Mouse (Mus musculus) MN1 (cell line): ENCODE results near the gene Smoc1.

Source experiments
- DNase-seq: peaks from one replicate; pipeline ENCODE4 v3.0.0-alpha.2; 2016; ENCODE audit warnings: low spot score

Gene Smoc1

DNA sequence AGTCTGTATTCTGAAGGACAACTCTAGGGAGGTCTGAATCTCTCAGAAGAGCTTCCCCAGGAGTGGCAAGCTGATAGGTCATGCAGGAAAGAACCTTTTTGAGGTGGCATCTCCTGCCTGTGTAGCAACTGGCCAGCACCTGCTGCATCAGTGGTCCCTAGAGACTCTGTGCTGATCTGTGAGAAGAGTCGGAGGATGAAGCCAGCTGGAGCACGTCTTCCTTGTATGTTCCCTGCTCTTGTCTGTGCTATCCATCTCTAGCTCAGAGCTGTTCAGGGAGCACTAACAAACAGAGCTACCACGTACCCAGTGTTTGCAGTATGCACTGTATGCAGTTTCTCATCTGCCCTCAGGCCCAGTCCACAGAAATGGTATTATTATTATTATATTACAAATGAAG lies 54.4 kb downstream of the Smoc1 start:
- no peak for DNase-seq

DNA sequence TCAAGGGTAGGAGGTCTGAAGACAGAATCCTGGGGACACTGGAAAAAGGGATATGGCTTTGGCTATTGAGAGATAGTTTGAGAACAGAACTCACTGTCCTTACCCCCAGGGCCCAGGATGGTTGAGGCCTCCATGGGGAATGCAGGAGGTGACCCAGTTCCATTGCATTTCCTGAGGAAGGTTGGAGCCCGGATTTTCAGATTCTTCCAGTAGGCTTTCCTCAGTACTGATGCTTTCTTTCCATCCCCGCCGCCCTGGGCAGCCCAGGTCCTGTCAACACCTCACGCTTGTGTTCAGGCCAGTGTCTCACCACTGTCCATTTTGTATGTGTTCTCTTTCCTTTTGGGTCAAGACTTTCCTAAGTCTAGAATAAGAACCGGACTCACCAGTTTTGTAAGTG lies 56.5 kb downstream of the Smoc1 start:
- DNase-seq: no peak

DNA sequence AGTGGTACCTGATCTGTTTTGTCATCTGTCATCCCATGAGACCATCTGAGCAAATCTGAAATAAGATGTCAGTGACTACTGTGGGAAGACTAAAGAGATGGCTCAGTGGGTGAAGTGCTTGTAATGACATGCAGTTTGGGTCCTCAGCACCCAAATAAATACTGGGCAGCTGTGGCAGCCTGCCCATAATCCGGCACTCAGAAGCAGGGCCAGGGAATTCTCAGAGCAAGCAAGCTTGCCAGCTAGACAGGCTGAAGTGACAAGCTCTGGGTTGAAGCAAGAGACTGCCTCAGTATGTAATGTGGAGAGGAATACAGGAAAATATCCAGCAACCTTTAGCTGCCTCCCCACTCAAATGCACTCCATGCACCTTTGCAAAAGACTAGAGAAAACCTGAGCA lies 58.6 kb downstream of the Smoc1 start:
- DNase-seq: no peak

DNA sequence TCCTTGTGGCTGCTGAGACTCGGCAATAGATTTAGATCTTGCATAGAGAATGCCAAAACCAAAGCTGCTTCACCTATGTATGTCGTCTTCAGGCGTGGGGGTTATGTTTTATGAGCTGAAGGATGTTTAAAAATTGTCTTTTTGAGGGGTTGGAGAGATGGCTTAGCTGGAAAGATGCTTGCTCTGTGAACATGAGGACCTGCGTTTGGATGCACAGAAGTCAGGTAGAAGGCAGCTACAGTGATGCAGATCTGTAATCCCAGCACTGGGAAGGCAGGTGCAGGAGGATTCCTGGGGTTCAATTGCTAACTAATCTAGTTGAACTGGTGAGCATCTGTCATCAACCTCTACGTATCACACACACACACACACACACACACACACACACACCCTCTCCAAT lies 61.5 kb downstream of the Smoc1 start:
- DNase-seq: no peak

DNA sequence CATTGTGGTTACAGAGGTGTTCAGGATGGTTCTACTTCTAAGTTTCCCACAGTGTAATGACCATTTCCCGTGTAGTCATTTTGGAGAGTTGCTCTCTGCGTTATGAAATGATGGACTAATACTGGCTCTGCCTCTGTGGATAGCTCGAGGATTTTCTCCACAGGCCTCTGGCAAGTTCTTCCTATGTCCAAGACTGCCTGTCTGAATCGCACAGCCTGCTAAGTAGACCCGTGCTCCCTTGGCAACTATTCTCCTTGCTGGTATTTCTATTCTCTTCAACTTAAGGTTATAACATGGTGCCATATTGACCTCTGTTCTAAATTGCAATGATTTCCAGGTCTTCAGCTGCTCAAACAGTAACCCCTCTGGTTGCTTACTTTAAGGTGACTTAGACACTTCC lies 65.0 kb downstream of the Smoc1 start:
- DNase-seq: no peak

DNA sequence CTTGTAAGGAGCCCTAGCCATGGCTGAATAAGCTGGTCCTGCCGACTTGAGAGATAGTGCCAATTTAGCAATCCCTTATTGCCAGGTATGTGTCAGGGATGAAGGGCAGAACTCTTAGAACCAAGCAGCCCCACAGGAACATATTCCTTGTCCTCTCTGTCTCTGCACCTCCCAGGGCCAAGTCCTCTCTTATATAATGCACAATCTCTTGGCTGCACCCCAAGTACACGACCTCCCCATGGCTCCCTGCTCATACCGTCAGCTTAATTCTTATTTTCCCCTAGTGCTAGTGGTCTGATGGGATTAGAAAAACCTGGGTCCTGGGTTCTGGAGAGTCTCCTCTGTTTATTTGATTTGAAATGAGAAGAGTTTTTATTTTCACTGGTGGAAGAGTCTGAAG lies 66.0 kb downstream of the Smoc1 start:
- no peak for DNase-seq

DNA sequence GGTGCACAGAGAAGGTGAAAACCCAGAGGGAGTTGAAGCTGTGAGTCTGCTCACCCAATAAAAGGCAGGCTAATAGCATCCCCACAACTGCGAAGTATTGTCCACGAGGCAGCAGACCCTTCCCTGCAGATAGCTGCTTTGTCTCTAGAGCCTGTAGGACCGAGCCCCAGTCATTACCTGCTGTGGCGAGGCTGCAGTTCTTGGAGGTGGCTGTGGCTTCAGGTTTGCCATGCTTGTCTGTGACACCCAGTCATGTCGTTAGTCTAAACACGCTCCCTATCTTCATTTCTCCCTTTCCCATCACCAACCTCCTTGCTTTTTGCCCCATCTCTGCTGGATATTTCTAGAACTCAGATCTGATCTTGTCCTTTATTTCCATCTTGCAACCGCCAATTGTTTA lies 66.6 kb downstream of the Smoc1 start:
- no peak for DNase-seq

DNA sequence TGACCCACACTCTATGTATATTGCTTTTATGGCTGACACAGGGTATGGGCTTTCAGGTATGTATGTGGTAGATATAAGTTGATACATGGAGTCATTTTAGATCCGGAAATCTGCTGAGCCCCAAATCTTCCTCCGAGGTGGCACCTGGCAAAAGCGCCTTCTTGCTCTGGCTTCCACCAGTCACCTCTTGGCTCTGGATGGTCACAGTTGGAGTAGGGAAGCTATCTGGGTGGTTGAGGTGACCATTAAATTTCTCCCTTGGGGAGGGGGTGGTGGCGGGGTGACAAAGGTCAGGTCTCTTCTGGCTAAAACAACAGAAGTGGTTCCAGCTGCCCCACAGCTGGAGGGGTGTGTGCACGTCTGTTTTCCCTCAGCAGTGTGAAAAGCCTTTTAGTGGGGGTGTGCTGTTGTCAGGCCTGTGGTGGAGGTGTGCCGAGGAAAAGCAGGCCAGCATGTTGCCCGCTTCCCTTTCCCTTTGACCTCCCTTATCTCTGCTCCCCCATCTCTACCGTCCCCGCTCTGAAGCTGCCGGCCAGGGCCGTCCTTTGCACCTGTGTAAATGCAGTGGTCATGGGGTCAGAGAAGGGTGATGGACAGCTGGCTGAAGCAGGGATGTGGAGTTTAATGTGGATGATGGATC lies 68.3 kb downstream of the Smoc1 start:
- peak; percentile 32 for DNase-seq

DNA sequence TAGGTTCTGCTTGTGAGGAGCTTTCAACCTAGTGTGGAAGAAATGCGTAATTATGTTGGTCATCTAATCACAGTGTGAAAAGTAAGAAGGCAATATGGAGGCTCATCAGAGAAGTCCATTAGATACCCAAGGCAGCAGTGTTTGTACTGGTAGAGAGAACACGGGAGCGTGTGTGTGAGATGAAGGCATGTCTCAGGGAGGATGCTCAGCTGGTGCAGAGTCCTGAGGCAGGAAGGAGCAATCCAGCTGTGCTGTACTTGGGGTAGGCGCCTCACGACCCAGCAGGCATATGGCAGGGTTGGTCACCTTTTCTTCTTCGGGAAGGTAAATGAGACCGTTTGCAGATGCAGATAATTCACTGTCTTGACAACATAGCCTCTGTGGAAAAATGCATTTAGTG lies 70.7 kb downstream of the Smoc1 start:
- DNase-seq: no peak

DNA sequence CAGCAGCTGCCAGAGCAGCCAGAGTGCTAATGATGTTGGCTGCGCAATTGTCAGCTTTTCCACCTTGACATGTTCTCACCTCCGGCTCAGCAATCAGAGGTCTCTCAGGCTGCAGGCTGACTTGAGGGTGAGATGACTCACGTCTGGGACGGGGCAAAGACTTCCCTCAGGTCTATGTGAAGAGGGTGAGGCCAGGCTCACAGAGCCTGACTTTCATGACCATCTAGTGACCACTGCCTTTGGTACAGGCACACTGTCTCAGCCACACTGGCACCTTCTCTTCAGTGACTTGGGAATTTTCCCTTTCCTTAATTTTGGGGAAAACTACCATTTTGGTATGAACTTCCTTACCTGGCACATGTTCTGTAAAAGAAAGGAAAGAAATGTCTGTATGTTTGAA lies 71.1 kb downstream of the Smoc1 start:
- no peak for DNase-seq

DNA sequence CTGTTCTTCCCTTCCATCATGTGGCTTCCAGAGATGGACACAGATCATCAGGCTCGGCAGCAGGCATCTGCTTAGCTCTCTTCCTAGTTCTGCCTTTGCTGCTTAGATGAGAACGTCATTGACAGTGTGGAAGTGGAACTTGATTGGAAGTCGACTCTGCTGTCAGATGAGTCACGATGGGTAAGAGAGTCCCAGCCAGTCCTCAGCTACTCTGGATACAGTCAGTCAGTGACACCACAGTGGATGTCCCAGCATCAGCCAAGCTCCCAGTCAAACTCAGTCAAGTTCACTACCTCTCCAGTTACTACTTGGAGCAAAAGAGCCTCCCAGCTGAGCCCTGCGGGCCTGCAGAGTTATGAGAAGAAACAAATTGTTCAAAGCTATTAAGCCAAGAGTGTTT lies 72.6 kb downstream of the Smoc1 start:
- DNase-seq: no peak

DNA sequence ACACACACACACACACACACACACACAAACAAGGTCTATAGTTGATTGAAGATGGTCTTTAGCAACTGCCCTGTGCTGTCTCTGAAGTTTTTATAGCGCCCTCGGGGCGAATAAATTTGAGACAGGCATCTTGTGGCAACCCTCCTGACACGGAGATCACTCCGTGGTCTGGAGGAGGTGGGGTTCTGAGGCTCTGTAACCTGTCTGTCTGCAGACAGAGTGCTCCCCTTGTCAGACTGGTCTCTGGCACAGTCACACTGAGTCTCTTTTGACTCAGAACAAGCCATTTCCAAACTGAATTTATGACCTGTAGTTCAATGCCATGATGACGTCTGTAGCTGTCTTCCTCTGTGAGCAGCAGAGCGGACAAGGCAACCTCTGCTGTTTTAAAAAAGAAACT lies 75.1 kb downstream of the Smoc1 start:
- no peak for DNase-seq

DNA sequence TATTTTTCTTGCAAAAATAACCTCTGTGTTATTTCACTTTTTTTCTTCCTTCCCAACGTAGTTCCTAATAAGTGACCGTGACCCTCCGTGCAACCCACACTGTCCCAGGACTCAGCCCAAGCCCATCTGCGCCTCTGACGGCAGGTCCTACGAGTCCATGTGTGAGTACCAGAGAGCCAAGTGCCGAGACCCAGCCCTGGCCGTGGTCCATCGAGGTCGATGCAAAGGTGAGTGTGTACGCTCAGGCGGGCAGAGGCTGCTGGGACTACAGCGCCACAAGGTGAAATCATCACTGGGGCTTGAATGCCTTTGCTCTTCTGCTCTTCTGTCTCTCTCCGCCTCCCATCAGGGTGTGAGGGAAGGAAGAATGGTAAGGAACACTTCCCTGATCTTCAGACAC lies 77.9 kb downstream of the Smoc1 start:
- no peak for DNase-seq

DNA sequence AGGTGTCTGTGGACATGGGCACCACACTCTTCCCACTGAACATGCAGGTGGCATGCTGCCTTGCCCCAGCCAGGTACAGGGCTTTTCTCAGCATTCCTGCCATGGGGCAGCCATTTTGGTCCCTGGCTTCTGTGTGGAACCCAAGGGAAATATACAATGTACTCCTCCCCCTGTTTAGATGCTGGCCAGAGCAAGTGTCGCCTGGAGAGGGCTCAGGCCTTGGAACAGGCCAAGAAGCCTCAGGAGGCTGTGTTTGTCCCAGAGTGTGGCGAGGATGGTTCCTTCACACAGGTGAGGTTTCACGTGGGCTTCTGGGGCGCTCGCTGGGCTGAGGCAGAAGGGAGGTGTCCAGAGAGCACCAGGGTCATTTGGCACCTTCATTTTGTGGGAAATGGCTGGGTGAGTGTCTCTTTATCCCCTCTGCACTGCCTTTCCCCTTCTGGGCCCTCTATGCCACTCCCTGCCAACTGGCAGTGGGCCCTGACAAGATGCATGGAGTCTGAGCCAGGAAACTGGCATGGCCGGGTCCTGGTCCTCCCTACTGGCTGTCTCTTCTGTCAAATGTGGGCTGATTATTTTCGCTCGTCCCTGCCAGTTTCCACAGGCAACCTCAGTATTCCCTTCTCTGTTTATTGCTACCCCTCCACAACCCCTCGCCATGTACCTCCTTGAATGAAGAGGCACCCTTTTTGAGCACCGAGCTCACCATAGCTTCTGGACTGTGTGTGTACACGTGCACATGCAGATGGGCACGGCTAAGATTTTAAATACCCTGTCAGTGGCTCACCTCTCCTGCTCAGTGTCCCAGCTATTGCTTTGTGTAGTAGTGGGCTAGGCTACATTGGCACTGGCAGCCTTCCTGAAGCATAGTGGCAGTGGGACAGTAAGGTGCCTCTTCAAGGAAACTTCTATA lies 79.4 kb downstream of the Smoc1 start:
- DNase-seq: no peak

DNA sequence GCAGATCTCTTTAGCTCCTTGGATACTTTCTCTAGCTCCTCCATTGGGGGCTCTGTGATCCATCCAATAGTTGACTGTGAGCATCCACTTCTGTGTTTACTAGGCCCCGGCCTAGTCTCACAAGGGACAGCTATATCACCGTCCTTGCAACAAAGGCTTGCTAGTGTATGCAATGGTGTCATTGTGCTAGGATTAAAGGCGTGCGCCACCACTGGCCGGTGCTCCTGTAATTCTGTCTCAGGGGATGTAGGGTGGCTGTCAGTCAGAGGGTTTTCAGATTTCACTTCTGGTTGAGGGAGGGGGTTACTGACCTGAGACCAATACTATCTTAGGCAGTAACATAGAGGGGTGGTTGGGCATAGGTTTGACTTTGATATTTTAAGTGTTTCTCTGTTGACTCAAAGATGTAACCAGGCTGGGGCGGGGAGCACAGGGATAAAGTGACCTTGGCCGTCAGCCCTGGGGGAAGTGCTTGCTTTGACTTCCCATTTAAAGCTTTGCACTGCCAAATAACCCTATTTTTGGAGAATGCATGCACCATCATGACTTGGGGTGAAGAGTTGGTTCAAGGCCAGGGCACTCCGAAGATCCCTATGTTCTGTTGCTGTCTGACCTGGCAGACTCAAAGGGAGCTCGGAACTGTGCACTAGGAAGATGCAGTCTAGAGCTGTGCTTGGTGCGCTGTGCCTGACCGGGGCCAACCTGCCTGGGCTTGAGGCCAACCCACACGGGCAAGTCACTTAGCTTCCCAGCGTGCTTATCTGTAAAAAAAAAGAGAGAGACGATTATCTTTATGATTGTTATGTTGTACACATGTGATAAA lies 80.9 kb downstream of the Smoc1 start:
- no peak for DNase-seq

DNA sequence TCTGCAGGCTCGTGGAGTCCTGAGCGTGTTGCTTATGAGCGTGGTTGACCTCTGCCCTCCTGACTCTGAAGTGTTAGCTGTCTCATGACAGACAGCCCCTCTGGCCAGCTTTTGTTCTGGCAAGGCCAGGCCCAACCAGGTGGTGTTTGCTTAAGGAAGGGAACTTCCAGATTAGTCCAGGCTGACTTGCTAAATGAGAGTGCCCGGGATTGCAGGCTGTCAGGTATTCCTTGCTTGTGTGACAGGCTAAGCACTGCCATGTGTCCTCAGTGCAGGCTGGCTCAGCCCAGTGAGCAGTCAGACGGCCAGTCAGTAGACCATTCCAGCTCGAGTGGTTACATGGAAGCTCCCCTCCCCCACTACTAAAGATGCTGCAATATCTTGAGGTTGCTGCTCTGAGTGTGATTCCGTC lies 82.0 kb downstream of the Smoc1 start:
- no peak for DNase-seq

DNA sequence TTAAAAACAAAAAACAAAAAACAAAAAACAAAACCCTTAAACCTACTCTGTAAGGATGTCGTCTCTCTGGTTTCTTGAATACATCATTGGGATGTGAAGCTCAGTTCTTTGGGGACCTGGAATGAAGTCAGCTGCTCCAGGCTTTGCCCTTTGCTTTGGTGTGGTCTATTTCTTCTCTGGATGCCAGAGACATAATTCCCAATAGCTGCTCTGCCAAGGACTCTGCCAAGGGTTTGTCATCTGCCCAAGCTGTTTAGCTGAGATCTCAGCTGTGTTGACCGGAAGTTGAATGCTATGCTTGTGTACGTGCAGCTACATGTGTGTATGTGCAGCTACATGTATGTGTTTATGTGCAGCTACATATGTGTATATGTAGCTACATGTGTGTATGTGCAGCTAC lies 83.4 kb downstream of the Smoc1 start:
- DNase-seq: no peak

DNA sequence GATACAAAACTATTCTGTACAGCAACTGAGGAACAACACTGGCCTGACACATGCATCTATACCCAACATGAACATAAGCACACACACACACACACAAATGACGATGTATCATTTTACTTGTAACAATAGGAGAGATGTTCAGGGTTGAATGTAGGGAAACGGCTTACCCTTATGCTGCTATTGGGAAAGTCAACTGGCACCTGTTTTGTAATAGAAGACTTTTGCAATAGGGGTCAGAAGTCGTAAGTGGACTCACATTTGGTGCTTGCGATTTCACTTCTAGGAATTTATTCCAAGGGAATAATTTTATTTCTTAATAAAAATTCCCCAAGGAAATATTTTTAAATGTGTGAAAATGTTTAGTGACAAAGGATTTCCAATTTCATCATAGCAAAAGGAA lies 85.7 kb downstream of the Smoc1 start:
- no peak for DNase-seq

DNA sequence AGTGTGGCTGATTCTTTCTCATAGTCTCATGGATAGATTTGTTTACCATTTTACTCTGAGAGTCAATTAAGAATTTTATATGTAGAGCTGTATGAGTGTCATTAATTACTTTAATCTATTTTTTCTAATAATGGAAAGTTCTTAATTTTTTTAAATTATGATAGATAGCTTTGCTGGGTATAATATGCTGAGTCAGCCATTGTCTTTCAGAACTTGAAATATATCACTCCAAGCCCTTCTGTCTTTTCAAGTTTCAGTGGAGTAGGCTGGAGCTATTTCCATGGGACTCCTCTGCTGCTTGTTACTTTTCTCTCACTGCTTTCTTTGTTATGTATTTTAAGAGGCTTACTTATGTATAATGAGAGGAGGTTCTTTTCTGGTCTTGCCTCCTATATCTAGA lies 93.7 kb downstream of the Smoc1 start:
- no peak for DNase-seq

DNA sequence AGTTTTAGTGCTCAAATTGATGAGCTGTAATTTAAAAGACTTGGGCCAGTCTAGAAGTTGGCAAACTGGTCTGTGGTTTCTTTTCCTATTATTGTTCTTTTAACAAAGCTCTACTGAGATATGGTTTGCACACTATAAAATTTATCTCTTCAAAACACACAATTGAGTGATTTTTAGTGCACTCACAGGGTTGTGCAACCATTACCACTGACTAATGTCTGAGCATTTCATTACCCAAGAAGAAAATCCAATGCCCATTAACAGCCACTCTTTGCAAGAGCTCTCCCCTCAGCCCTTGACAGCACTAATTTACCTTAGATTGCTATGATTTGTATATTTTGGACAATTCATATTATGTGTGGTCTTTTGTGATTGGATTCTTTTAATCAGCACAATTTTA lies 97.2 kb downstream of the Smoc1 start:
- no peak for DNase-seq

DNA sequence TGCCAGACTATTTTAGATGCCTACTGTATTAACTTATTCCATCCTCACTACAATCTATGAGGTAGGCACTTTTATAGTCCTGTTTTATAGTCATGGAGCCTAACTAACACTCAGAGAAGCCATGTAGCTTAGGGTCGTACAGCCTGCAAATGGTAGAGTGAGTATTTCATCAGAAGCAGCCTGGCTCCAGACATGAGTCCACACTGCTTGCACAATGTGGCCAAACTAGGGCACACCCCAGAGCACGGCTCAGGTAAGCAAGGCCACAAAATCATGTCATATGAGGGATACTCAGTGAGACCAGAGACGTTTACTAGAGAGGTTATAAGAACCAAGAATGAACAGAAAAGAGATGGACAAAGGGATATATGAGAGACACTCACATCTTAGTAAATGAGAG lies 100.2 kb downstream of the Smoc1 start:
- no peak for DNase-seq

DNA sequence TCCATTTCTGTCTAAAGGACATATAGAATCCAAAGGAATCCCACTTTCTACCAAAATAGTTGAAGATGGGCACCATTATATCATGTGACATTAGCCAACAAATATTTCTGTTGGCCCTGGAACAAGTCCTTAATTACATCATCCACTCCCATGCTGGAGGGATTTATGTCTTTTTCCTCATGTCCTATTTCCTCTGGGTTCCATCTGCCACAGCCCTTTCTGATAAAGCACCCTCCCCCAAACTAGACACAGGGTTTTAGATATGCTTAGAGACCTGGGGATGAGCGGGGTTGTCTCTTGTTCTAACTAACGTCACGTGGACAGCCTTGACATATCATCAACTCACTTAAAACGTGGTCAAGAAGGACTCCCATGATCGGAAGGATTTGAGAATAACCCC lies 102.1 kb downstream of the Smoc1 start:
- DNase-seq: no peak

DNA sequence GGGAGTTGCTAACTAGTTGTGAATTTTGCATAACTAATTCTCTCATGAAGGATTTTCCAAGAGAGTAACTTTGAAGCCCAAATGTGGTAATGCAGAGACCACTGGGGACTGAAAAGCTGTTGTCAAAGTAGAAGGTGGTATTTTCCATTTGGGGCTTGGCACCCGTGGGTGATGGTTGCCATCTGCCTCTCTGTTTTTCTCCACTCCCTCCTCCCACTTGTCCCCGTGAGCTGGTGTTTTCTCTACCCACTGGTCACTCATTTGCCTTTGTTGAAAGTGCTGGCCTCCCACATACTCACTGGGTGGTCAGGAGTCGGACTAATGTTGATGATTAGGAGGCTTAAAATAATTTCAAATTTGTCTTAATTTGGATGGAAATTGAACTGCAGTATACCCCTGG lies 104.1 kb downstream of the Smoc1 start:
- no peak for DNase-seq
